Mouse (Mus musculus): ENCODE measurements at regions not wholly inside any gene's neighbourhood (a gene's known extent, or its start where the extent isn't known, plus 50 kb on each side); places are given as distances from the start of the nearest gene placed in this dataset.

DNA sequence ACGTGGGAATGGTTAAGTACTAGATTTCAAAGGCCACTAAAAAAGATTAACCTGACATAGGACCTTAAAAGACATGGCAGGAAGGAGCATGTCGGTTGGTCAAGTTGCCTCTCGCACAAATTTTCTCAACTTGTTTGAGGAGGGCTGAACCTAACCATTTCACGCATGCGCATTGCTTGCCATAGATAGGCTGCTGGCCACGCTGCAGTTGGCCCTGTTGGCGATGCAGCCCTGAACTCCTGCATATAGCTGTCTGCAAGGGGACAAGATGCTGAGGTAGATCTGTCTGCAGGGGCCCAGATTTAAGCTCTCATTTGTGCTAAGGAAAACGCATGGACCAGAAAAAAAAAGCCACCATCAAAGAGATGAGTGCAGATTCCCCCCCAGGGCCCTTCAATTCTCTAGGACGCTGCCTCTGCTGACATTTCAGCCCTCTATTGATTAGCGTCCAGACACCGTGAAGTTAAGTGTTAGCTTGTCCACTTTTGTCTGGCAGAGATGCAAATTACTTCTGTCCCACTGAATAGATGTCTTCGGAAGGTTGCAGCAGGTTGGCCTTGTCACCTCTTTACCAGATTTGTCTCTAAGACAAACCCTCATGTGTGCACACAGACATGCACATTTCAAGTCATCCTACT, 329.1 kb downstream of the Agtpbp1 start:
- TF ChIP-seq CTCF (IDR thresholded peaks at IDR 0.05; ENCODE audit: borderline replicate concordance, control insufficient read depth, extremely low read depth, insufficient read depth, low read length, poor library complexity), result no peak
- no peak for TF ChIP-seq POLR2A (IDR thresholded peaks at IDR 0.05; ENCODE audit: control insufficient read depth, extremely low read depth, insufficient read depth, low read length, poor library complexity)

Data from thymus, adult 2 months (tissue).